Mouse (Mus musculus) left cerebral cortex, postnatal 14 days (tissue): ENCODE results near the gene Trim69. TPM values are rescaled to one million over a fixed set of nuclear protein-coding genes. Genes with fewer than 3 reads are reported as not detected.

ENCODE experiments used
- DNase-seq, 2 experiments: peaks; one replicate each; pipeline ENCODE4 v3.0.0; 2021 to 2022; ENCODE audit warnings: low spot score in 2 of 2, mixed read lengths in 1 of 2
- intact Hi-C: fragments of 180-260 bp; cut with DNase I; formaldehyde crosslinking; loops from one replicate; pipeline ENCODE4 v1.15.1; 2025
- total RNA-seq, 2 experiments: library from RNA; stranded (reverse); gene quantifications; 2 replicates each; pipeline ENCODE4 v1.2.3; 2021

Gene Trim69
- total RNA-seq, 2 experiments from 2014 or later = not detected

DNA sequence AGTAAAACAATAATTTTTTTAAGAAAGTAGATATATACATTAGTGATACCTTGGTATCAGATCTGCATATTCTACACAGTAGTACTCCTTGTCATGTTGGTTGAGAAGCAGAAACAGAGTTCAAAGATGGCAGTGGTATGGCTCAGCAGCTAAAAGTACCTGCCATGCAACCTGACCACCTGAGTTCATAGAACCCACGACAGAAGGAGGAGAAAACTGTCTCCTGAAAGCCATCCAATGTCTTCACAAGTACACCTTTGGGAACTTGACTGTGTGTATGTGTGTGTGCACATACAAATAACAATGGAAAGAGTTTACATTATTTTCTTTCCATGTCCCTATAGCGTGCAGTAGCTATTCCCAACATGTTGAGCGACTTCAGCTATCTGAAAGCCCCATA, 10.8 kb upstream of the Trim69 start:
- intact Hi-C loops = no loop called here
- DNase-seq = no peak

DNA sequence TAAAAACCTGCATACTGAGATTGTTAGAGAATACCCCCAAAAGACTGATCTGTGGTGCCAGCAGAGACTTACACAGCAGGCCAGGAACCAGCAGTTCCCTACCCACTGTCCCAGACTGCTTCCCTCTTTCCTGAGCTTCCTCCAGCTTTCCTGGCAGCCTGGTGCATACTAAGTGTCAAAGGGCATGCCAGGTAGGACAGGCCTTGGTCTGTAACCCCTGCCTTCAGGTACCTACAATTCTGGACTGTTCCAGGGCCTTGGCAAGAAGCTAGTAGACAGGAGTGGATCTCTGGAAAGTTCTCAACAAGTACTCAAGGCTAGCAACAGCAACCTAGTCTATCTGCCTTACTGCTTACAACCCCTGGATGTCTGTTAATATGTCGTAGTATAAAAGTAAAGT, 9.3 kb upstream of the Trim69 start:
- no peak for DNase-seq
- intact Hi-C loops = no loop called here

DNA sequence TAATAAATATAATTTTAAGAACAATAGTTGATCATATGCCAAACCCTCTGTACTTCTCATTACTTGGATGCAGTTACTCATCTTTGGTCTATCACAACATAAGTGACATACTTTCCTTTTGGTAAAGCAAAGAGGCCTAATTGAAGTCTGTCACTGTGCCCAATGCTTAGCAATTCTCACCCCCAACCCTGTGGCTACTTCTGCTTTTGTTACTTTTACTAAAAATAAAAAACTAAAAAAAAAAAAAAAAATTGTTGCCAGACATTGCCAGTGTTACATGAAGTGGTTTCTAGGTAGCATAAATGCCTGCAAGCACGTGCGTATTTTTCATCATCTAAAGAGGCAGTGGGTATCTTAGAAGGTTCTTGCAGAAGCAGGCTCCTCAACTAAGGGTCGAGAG, 7.7 kb upstream of the Trim69 start:
- no peak for DNase-seq
- intact Hi-C loops = no loop called here

DNA sequence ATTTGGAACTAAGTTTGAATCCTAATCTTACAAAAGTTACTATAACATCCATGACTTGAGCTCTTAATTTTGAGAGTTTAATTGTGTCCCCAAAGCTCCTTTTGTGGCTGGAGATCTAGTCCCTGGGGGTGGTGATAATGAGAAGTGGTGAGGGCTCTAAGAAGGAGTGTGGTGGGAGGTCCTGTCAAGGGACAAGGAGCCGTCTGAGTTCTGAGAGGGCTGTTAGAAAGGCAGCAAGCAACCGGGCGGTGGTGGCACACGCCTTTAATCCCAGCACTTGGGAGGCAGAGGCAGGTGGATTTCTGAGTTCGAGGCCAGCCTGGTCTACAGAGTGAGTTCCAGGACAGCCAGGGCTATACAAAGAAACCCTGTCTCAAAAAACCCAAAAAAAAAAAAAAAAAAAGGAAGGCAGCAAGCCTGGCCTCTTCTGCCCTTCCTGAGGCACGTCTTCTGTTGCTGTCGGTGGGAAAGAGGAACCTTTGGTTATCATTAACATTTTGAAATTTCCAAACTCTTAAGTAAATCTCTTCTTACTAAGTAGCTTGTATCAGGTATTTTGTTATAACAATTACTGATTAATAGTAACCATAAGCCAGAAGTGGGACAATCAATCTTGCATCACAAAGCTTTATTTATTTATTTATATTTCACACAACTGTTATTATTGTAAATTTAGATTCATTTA, 6.7 kb upstream of the Trim69 start:
- DNase-seq = no peak
- intact Hi-C loops = no loop called here

DNA sequence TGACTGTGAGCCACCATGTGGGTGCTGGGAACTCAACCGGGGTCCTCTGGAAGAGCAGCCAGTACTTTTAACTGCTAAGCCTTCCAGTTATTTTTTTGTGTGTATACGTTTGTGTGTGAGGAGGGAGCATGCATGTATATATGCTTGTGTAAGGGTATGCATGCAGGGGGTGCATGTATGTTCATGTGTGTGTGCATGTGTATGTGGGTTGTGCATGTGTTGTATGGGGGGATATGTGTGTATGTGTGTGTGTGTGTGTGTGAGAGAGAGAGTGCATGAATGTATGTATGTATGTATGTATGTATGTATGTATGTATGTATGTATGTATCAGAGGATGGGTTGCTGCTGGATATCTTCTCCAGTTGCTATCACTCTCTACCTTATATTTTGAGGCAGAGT, 6.0 kb upstream of the Trim69 start:
- DNase-seq = no peak
- intact Hi-C loops = no loop called here

DNA sequence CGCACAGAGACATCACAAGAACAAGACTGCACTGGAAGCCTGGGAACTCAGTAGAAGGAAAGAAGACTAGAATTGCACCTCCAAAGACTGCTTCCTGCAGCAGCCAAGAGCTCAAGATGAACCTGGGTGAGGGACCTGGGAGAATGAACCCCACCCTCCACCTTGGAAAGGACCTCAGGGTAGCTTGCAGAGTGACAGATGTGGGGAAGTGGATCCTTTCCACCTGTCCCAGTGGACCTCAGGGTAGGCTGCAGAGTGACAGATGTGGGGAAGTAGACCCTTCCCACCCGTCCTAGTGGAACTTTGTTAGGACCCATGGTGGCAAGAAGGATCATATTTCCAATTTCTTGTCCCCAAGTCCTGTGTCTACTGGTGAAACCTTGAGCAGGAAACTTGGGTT, 5.2 kb upstream of the Trim69 start:
- no peak for DNase-seq
- intact Hi-C loops = no loop called here

DNA sequence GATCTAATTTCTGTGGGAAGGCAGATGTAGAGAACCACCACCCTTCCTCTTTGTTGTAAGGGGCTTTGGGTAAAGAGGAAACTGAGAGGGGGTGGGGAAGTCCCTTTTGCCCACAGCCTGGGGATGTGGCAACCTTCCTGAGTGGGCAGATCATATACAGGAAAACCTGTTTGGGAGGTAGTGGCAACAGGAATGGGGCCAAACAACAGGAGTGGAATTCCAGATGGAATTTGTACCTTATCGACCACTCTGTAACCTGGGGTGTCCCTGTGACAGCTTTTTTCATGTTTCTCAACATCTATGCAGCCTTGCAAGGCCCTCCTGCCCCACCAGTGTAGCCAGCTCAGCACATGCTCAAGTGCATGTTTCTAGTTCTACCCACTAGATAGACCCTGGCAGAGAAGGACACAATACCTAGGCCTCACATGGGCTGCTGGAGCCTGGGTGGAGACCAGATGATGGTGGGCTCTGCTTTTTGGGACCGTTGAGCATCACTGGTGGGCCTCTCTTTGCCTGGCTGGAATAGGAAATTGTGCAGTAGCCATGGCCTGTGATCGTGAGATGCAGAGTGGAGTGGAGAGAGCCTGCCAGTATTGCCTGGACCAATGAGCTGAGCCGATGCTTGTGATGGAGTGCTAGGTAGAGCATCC, 4.3 kb upstream of the Trim69 start:
- intact Hi-C loops = no loop called here

DNA sequence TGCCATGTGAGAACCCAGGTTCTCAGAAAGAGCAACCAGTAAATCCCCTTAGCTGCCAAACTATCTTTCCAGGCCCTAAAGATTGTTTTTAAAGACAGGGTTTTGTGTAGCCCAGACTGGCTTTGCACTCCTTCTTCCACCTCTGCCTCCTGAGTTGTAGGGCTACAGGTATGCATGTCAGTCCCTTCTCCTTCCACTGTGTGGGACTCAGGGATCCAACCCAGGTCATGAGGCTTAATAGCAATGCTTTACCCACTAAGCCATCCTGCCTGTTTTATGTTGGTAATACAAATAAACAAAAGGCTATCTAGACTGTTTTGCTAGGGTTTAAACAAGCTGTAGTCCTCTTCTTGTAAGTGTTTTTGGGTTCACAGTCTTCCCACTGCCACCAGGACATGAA, 2.9 kb upstream of the Trim69 start:
- intact Hi-C loops = no loop called here
- DNase-seq = no peak

More for the DNA sequence above, 4.3 kb upstream of the Trim69 start:
- DNase-seq = no peak

DNA sequence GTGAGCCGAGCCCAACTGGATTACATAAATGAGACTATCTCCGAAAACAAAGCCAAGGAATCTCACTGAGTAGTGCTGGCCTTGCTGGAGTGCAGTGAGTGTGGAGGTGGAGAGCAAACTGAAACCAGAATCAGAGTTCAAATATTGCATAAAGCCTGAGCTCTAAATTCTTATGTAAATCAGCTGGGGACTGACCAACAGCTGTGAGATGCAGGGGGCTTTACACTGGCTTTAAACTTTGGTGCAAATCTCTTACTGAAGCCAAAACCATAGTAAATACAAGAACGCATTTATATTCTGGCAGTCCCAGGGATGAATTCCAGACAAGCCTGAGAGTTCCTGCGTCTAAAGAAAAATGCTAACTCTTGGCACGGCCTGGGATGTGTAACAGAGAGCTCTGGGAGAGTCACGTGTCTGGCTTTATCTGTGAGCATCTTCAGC, 2.1 kb upstream of the Trim69 start:
- no peak for DNase-seq
- intact Hi-C loops = no loop called here

DNA sequence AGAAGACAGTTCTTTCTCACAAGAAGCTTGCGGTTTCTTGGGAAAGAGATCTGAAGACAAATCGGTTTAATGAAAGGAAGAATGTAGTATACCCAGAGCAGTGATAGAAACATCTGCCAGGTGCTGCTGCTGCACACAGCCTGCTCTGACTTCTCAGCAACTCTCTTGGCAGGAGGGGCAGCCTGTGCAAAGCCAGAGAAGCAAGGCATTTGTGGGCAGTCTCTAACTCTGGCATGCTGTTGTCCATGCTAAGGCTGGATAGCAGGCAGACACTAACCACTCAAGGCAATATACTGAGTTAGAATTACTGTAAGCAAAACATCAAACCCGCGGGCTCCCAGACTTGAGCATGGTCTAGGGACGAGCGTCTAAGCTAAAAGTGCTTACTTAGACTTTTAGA, 833 bp upstream of the Trim69 start:
- intact Hi-C loops = loop anchor here (5.0 kb wide), 1 partner anchor 87 kb away; no protein-coding TSS in a partner anchor
- no peak for DNase-seq

DNA sequence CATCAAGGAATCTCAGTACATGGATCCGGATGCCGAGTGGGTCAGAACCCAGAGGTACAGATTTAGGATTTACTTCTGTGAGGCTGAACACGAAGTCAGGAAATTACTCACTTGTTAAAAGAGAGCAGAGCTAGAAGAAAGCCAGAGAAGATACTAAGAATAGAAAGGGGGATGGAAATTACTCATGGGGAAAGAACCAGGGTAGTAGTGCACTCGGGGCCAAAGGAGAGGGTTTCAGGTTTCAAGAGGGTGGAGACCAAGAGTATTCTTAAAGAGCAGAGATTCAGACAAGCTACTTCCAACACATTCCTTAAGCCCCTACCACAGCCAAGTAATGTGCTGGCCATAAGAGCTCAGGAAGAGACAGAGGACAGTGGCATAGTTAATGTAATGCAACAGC, 1.0 kb downstream of the Trim69 start:
- intact Hi-C loops = loop anchor here (5.0 kb wide), 1 partner anchor 89 kb away; no protein-coding TSS in a partner anchor

DNA sequence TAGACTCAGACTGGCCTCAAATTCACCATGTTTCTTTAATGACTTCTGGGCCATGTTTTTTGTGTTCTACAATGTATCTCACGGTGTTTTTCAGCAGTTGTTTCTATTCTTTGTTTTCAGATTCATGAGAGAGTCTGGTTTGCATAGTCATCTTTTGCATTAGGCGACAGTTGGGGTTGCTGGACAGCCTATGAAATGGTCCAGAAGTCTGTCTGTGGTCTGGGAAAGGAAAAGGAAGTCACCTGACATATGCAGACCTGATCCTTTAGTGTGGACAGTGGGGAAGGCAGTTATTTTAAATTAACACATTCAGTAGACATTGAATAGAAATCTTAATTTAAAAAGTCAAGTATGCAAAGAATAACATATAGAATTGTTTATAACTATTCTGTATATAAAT, 2.0 kb downstream of the Trim69 start:
- intact Hi-C loops = loop anchor here (5.0 kb wide), 1 partner anchor 90 kb away; no protein-coding TSS in a partner anchor
- DNase-seq = no peak

More for the DNA sequence above, 1.0 kb downstream of the Trim69 start:
- DNase-seq = no peak

DNA sequence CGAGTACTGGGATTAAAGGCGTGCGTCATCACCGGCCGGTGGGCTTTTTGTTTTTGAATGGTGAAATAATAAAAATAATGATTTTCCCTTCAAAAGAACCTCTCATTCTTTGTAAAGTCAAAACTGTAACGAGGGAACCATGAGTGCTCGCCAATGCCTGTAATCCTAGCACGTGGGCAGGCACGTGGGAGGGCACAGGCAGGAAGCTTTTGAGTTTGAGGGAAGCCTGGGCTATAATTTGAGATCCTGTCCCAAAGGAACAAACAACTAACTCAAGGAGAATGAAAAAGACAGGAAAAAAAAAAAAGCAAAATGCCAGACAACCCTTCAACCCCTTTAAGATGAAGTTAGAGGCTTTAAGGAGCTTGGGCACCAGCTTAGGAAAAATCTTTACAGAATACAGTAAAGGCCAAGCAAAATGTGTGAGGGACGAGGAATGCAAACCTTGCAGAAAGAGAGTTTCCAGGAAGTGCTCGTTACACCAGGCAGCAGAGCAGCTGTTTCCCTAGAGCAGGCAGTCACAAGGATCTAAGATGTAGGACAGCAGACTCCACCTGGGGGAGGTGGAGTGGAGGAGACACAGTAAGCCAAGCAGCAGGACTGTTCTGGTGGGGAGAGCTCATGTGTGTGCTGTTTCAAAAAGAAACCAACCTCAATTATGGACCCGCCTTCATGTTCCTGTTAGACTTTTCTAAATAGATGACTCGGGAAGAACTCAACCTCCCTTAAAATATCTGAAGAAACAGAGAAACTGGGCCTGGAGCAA, 3.1 kb downstream of the Trim69 start:
- peak in 1 of 2 experiments; percentile 26 for DNase-seq

DNA sequence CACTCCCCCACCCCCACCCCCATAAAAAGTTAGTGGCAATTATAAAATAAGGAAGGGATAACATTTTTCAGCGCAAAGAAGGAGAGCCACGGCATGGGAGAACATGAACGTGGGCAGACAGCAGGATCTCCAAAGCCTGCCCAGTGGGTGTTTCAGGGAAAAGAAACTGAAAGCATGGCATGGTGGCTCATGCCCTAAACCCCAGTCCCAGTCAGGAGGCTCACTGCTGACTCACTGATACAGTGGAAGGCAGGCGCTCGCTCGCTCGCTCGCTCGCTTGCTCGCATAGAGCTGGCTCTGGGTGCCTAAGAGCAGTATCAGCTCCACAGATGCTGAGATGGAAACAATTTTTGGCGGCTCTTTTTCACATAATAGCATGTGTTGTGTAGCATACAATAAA, 3.8 kb downstream of the Trim69 start:
- intact Hi-C loops = loop anchor here (5.0 kb wide), 1 partner anchor 92 kb away; no protein-coding TSS in a partner anchor
- DNase-seq = peak in 1 of 2 experiments; percentile 20

More for the DNA sequence above, 3.1 kb downstream of the Trim69 start:
- intact Hi-C loops = loop anchor here (5.0 kb wide), 1 partner anchor 91 kb away; no protein-coding TSS in a partner anchor

DNA sequence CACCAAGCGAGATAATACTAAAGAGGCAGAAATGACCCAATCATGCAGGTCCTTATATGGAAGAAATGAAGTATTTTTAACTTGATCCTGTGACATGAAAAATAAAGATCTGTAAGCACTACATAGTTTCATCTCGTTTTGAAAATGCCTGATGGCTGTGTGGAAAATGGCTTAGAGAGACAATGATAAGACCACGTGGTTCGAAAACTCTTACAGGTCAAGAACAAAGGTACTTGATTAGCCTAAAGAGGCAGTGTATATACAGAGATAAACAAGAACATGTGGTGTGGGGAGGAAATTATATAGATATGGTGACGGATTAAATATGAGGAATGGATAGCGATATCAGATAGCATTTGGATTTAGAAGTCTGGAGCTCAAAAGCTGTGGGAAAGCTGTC, 10.8 kb downstream of the Trim69 start:
- intact Hi-C loops = no loop called here
- DNase-seq = no peak

DNA sequence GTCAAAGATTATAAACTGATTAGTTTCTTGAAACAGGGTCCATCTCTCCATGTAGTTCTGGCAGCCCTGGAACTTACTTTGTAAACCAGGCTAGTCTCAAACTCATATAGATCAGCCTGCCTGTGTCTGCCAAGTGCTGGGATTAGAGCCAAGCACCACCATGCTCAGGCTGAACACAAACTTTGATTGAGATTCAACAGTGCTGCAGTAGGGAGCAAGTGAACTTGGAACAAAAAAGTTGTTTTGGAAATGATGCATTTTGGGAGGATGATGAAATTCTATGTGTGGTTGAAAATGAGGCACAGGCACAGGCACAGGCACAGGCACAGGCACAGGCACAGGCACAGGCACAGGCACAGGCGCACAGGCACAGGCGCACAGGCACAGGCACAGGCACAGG, 11.7 kb downstream of the Trim69 start:
- intact Hi-C loops = no loop called here
- no peak for DNase-seq

DNA sequence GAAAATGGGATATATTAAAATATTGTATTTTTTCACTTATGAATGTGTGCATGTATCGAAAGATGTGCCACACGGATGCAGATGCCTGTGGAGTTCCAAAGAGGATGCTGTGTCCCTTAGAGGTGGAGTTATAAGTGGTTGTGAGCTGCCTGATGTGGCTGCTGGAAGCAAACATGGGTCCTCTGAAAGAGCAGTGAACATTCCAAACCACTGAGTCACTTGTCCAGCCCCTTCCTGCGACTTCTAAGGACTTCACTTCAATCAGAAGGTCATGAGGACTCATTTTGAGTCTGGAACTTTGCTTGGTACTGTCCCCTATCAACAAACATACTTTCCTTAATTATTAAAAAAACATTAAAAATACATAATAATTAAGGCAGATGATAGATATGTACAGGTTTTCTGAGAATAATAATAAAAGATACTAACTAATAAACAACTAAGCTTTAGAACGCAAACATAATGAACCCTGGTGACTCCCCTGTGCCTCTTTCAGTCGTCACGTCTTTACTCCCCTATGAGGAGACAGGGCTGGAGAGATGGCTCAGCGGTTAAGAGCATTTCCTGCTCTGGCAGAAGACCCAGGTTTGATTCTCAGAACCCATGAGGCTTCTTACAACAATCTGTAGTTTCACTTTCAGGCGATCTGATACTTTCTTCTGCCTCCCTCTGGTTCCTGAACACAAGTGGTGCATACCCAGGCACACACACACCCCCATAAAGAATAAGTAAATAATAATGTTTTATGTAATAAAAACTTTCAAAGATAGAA, 19.7 kb downstream of the Trim69 start:
- DNase-seq = no peak

DNA sequence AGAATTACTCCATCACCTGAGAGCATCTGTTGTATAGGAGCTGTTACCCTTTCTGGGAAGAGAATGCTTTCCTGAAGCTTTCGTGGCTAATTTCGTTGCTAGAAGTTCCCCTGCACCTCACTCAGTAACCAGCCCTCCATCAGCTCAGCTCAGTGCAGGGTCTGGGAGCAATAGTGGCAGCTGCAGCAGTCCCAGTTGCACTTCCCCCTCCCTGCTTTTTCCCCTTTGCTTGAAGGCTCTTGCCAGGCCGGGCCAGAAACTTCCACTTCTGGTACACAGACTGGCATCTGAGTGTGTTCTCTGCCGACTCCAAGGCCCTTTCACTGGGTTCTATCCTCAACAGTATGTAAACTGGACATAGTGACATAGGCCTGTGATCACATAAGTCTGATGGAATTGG, 24.6 kb downstream of the Trim69 start:
- intact Hi-C loops = no loop called here
- no peak for DNase-seq

More for the DNA sequence above, 19.7 kb downstream of the Trim69 start:
- intact Hi-C loops = no loop called here

DNA sequence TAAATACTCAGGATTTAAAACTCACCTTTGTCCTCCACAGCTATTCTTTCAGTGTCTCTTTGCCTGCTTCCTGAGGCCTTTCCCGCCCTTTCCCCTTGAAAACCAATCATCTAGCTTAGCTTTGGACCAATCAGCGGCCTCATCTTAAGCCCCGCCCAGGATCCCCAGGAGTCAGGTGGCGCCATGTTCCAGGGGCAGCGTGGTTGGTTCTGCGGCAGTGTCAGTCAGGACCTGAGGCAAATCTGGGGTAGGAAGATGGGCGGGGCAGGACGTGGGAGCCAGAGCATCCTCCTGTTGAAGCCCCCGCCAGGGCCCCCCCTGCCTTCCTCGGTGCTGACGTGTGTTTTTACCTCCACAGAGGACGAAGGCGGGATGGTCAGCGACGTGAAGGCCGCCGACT, 25.6 kb downstream of the Trim69 start, which contains the start of the genes Patl2 and Terb2:
Gene Patl2 (minus strand): TSS at position 84 of the 400 bp plus-strand sequence.
Gene Terb2 (plus strand): TSS at position 167 of the 400 bp plus-strand sequence.
- DNase-seq = no peak
- intact Hi-C loops = no loop called here
